Mouse (Mus musculus): ENCODE data around the gene Lasp1. TPM values are rescaled to one million over a fixed set of nuclear protein-coding genes. Genes with fewer than 3 reads are reported as not detected.

The Lasp1 gene
- total RNA-seq, 2 experiments from 2014 or later, result 37.7 to 40.7 TPM

DNA sequence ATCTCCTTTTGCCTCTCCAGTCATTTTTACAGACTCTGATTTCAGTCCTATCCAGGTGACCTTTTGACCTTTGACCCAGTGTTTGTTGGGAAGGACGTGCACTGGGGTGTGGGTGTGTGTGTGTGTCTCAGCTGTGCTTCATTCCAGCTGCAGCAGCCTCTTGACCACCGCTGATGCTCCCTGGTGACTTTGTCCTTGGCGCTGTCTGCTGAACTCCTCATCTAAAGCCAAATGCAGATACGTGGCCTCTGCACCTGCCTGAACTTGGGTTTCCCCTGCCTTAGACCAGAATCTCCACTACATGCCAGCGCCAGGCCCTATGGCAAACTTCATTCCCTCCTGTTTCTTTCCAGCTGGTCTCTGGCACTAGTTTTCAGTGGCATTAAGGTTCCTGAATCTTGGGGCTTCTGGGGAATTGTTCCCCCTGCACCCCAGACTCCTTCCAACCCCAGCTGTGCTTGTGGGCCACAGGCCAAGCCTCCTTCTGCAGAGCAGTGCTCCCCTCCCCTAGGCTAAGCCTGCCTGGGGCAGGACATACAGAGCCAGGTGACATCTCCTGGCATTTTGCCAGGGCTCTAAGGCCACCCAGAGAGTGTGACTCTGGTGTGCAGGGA lies 9.9 kb downstream of the Lasp1 start:
- intact Hi-C loops (cut with DNase I), result no loop called here
- DNase-seq, result no peak

DNA sequence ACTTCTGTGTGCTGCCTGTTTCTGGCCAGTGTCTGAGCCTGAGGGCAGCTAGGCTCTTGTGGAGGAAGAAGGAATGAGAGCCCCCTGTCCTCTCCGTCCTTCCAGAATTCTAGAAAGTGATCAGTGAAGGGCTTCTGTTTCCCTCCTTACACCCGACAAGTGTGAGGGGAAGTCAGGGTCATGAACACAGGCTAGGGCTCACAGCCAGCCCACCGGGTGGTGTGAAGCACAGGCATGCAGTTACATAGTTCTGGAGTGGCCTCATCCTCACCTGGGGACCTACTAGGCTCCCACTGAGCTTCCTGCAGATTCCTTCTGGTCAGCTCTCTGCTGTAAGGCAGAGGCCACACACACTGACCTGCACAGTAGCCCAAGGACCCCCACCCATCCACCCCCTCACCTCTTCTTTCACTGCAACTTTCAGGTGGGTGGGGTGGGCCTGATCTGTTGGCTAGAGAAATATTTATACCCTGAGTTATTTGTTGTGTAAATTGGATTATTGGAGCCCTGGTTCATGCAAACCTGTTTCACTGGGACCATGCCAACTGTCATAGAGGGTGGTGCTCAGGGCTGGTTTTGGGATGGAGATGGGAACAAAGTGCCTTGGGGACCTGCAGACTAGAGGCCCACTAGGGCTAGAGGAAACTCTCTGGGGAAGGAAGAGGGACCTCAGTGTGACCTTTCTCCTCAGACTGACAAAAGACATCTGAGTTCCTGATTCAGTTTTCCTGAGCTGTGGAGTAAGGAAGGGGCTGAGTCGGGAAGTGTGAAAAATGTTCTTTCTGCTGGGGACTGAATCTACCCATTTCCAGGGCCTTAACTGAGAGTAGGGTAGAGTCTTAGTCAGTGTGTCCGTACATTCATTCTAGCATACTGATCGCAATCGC lies 10.7 kb downstream of the Lasp1 start:
- intact Hi-C loops (cut with DNase I), result no loop called here
- no peak for DNase-seq

DNA sequence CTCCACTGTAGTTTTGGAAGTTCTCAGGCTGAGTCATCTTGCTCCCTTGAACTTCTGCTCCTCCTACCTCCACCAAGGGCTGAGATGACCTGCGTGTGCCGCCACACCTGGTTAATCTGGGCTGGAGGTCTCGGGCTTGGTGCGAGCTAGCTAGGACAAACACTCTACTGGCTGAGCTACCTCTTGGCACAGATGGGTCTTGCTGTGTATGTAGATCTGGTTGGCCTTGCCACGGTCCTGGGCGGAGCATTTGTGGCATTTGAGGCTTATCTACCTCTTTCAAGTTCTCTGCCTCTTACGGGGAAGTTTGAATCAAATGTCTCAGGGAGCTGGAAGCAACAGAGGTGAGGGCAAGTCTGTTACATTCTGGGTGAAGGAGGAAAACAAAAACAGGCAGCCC lies 11.6 kb downstream of the Lasp1 start:
- DNase-seq, result no peak

DNA sequence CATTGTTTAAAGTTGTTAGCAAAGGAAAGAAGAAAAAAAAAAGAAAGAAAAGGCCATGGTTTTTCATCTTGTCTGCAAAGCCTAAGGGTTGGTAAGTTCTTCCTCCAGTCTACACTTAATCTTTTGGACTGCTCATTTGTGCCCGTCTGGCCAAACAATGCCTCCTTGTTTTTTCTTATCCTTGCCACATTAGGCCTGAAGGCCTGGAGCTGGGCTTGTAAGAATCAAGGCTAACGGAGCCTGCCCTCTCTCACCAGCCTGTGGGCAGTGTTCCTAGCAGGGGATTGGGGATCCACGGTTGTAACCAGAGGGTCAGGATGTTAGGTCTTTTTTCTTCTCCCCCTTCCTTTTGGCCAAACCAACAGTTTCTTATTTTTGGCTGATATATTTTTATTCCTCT lies 12.2 kb downstream of the Lasp1 start:
- no peak for DNase-seq
- intact Hi-C loops (cut with DNase I), result no loop called here

More for the DNA sequence above, 11.6 kb downstream of the Lasp1 start:
- intact Hi-C loops (cut with DNase I), result no loop called here

DNA sequence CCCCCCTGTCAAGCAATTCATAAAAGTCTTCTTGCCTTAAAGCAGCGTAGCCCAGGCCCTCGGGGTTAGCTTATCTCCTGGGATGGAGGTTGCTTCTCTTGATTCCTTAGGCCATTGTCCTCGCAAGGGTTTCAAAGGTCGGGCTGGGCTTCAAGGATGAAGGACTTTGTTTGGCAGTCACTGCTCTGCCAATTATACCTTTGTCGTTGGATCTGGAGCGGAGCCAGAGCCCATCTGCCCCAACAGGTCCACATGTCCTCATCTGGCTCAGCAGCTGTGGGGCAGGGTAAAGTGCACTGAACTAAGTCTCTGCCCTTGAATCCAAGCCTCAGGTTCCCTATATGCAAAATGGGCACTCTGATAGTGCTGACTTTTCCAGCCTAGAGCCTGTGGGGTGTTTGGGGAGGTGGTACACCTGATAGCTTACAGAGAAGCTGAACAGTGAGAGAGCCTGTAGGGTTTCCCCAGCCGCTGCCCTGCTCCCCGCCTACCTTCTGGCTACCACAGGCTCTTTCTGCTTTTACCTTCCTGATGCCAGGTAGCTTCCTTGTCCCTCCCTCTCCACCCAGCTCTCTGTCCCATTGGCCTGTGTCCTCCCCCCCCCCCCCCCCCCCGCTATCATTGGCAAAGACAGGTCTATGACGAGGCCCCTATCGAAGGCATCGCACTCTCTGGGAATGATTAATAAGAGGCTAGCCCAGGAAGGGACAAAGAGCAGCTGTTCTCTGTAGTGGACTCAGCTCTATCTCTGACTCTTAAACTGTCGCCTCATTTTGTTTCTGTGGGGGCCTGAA lies 13.0 kb downstream of the Lasp1 start:
- intact Hi-C loops (cut with DNase I), result no loop called here
- no peak for DNase-seq

DNA sequence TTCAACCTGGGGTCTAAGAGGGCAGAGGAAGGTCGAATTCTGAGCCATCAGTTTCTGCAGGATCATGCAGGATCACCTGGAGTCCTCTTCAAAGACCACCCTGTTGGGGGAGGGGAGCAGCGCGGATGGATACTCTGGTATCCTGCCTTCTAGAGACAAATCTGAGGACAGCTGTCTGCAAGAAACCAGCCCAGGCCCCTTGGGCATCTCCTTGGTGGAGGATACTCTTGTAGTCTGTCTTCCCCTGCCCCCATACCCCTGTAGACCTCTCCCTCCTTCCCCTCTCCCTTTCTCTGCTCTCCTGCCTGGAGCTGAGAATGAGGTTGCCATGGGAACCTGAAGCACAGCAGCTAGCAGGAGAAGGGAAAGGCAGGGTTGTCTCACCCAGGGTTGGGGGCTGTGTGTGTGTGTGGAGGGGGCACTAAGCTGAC lies 13.7 kb downstream of the Lasp1 start:
- DNase-seq, result no peak
- intact Hi-C loops (cut with DNase I), result no loop called here

DNA sequence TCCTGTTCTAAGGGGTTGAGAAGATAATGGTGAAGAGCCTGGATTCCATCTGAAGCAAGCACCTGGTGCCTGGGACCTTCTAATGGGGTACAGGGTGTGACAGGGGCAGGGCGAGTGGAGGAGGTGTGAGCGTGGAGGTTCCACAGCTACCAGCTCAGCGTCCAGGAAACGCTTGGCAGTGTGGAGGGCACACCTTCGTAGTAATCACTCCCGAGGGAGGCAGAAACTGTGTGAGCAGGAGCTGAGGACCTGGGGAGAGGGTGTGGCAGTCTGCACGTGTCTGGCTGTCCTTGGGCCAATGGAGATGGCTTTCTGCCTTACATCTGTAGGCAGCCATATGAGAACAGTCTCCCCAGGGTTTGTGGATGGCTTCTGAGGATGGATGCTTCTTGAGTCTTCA lies 14.3 kb downstream of the Lasp1 start:
- no peak for DNase-seq
- intact Hi-C loops (cut with DNase I), result no loop called here

DNA sequence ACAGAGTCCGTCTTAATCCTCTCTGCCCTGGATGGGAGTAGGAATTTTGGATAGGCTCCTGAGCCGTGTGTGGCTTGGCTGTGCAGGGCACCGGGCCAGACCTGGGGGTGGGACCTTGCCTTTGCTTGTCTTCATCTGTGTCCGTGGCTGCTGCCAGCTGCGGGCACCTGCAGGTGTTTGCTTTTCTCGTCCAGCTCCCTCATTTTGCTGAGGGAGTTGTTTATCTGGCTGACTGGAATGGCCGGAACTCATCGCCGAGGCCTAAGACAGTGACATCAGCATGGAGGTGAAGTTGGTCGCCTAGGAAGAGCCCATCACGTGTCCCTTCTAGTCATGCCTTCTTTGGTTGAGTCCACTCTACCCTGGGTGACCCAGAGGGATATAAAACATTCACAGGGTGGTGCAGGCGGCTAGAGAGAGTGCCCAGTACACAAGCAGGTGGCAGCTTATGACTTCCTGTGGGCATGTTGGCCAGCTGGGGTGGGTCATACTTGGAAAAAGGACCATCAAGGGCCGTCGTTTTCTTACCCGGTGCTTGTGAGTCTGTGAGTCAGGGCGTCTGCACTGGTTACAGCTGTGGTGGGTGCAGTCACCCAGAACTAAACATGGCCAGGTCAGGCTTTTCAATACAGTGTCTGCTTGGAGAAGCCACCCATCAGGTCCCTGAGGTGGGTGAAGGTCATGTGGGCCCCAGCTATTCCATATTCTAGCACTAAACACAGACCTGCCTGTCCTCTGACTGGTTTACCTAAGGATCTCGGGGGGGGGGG lies 15.1 kb downstream of the Lasp1 start:
- DNase-seq, result no peak
- intact Hi-C loops (cut with DNase I), result no loop called here

DNA sequence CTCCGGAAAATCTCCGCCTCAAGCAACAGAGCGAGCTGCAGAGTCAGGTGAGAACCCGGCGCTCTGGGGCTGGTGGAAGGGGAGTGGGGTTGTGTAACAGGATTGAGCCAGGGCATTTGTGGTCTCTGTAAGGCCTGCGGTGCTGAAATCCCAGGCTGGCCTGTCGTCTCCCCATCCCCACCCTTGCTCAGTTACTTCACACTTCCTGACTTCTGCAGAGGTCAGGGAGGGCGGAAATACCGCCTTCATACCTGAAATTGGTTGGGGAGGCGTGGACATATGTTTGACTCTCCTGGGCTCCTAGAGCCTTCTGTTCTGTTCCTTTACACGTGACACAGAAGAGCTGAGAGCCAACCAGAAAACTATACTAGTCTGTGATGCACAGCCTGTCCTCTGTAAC lies 16.9 kb downstream of the Lasp1 start:
- intact Hi-C loops (cut with DNase I), result no loop called here
- DNase-seq, result no peak

DNA sequence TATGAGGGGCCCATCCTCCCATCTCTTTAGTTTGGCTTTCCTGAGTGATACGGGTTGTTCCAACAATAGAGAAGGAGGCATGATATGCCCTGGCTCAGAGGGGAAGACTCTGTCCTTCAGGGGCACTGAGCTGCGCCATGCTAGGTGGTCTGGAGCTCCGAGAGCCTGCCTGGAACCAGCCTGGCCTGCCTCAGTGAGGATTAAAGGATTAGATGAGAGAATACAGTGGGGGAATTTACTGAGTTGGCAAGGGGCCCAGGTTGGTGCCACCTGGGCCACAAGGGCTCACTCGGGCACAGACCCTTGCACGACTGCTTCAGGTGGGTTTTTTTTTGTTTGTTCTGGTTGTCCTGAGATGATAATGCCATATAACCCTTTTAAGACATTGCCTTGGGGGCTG lies 17.4 kb downstream of the Lasp1 start:
- intact Hi-C loops (cut with DNase I), result no loop called here
- DNase-seq, result no peak

DNA sequence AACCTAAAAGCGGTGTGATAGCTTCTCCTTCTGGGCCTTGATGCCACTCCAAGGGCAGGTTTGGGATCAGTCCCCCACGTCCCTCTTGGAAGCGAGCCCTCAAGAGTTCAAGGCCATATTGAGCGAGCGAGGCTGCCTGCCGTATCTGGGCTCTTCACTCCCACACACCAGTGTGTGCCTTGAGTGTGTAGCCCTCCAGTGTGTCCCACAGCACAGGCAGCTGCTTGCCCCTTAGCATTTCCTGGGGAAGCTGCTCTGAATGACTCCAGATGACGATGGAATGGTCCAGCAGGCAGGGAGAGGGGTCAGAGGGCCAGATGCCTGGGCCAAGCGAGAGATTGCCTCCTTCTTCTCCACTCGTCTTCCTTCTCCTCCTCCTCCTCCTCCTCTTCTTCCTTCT lies 18.1 kb downstream of the Lasp1 start:
- intact Hi-C loops (cut with DNase I), result no loop called here

DNA sequence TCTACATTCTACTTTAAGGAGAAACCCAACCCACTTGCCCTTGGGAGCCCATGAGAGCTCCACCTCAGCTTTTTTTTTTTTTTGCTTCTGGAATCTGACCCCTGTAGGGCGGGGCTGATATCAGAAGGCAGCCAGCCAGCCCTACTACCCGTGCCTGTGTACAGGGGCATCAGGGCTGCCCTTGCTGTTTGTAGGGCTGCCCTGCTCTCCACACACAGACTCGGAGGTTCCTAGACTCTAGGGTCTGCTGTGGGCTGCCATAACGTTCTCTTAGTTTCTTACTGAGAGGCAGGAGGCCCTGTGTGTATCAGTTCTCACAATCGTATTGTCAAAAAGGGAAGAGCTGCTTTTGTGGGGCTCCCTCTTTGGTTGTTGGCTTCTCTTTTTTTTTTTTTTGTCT lies 18.6 kb downstream of the Lasp1 start:
- intact Hi-C loops (cut with DNase I), result no loop called here
- no peak for DNase-seq

More for the DNA sequence above, 18.1 kb downstream of the Lasp1 start:
- no peak for DNase-seq

DNA sequence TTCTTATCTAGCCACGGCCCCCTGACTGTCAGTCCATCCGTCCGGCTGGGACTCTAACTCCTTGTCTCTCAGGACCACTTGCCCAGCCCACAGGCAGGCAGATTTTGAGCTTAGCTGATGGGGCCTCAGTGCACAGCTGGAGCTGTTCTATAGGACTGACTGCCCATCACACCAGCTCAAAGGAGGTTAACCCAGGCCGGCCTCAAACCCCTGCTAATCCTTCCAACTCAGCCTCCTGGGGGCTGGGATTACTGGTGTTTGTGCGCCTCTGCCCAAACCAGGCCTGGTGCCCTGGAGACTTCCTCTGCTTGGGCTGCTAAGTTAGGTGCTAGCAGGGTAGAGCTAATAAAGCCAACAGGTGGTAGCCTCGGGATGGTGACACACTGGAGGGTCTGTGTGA lies 19.2 kb downstream of the Lasp1 start:
- intact Hi-C loops (cut with DNase I), result no loop called here
- no peak for DNase-seq

DNA sequence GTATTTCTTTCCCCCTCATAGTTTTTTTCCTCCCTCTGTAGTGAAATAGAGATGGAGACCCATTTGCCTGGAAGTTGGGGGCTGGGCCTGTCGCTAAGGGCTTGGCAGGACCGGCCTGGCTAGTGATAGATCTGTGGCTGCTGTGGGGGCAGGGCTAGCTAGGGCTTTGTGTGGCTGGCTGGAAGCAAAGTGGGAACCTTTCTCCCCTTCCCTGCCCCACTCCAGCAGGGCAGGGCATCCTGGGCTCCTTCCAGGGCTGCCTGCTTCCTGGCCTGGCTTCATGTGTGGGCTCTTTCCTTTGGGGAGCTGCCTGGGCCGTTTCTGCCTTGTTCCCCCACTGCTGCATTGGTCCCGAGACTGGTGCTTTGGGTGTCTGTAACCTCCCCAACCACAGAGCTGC lies 19.8 kb downstream of the Lasp1 start:
- intact Hi-C loops (cut with DNase I), result no loop called here
- DNase-seq, result no peak

DNA sequence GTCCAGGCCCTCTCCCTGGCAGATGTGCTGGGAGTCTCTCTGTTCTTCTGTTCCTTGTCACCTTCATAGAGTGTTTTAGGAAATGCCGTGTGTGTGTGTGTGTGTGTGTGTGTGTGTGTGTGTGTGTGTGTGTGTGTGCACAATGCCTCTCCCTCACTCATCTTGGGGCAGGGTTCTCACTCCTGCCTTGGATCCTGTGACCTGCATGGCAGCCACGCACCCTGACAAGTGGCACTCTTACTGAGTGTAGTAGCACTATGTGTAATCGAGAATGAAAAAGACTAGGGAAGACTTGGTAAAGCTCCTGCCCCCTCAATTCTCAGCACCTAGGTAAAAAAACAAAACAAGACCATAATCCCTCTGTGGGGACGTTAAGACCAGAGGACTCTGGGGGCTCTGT lies 20.3 kb downstream of the Lasp1 start:
- intact Hi-C loops (cut with DNase I), result no loop called here
- DNase-seq, result no peak

DNA sequence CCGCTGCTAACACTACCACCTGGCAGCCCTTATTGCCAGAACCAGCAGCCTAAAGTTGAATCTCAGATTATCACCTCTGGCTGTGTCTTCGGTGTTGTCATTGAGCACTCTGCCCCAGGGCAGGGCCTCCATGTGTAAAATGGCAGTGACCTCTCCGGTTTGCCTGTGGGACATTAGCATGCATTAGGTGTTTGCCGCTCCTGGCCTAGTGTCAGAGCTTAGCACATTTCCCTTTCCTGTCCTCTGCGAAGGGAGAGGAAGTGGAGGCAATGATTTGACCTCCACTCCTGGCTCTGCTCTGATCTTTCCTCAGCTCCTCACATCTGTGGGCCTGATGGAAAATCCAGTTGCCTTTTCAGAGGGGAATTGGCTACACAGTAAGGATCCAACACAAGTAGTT lies 21.1 kb downstream of the Lasp1 start:
- intact Hi-C loops (cut with DNase I), result no loop called here
- no peak for DNase-seq

DNA sequence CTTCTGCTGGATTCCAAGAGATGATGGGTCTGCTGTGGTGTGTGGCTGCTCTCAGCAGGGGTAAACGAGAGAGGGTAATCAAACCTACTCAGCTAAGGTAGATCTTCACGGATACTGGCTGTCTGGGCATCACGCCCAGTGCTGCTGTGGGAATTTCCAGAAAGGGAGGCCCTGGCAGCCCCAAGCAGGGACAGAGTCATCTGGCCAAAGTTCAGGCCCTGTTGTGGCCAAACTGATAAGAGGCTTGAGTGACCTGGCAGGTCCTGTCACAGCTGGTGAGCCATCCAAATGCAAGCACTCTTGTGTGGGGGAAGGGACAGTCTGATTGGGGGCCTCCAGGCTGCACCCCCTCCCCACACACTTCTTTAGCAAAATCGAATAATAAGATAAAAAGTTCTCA lies 22.0 kb downstream of the Lasp1 start:
- DNase-seq, result peak; percentile 73 to 77
- intact Hi-C loops (cut with DNase I), result no loop called here

DNA sequence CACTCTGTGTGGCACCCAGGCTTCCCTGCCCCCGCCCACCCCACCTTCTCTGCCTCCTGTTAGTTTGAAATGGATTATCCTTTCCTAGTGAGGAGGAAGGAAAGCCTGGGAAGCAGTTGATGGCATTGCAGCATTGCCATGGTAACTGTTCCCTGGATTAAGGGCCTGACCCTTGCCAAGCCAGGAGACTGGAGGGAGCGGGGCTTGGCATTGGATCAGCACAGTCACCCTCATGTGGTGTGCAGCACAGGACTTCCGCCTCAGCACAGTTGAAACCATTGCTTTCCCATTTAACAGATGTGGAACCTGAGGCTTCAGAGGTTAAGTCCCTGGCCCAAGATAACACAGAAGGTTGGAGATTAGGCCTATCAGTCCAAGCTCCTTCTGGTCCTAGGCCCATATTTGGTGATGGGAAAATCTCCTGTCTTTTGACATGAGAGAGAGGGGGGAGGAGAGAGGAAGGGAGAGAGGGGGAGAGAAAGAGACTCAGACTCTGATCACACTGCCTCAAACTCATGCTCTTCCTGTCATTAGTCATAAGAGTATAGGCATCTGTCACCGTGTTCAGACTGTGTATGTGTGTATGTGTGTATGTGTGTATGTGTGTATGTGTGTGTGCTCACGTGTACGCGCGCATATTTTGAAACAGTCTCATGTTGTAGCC lies 22.7 kb downstream of the Lasp1 start:
- intact Hi-C loops (cut with DNase I), result loop anchor here (2.0 kb wide), 1 partner anchor 21 kb away; no protein-coding TSS in a partner anchor
- no peak for DNase-seq

DNA sequence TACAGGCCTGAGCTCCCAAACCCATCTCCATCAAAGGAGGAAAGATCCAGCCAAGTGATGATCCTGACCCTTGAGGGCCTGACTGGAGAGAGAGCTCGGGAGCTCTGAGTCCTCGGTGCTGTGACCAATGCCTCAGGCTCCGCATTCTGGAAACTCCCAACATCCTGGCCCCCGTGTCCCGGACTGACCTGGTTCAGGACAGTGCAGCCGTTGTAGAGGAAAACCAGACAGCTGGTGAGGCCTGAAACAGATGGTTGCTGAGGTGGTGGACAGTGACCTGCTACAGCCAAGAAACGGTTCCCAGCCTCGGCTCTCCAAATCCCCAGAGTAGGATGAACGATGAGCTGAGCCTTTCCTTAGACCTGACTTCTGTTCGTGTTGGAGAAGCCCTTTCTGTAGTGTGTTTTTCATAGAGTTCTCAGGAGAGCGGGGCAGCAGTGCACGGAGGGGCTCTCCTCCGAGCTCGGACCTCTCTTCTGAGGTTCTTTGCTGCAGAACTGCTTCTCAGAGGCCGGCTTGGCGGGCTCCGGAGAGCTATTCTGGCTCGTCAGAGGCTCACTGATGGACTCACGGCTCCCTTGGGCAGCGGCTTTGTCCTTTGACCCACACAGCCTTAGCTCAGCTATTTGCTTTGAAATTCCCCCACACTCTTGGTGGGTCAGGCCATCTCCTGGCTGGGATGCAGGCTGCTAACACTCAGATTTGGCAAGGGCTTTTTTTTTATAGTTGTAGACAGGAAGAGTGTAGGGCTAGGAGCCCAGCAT lies 24.2 kb downstream of the Lasp1 start:
- DNase-seq, result no peak
- intact Hi-C loops (cut with DNase I), result loop anchor here (2.0 kb wide), 1 partner anchor 22 kb away; no protein-coding TSS in a partner anchor
